Mouse (Mus musculus) kidney, embryonic 16.5 days (tissue): ENCODE measurements around the gene Ppp2r3a. TPM values are rescaled to one million over a fixed set of nuclear protein-coding genes. Genes with fewer than 3 reads are reported as not detected.
A peak's percentile ranks its signal among the peaks of the same experiment; 100 is the strongest.

ENCODE experiments used
- ATAC-seq: fragments of 200-750 bp; cut with Nextera tagmentation; 2 replicates; pipeline ENCODE4 v1.8.0; 2017; ENCODE audit warnings: moderate TSS enrichment; ENCODE audit not compliant: low FRiP score, low TSS enrichment
- H3K27ac ChIP-seq: fragments of 300-500 bp; sonication (generic); 2 replicates; pipeline ENCODE4 v1.5.1; 2014; ENCODE audit warnings: low read length
- H3K27me3 ChIP-seq: fragments of 300-500 bp; sonication (generic); 2 replicates; pipeline ENCODE4 v1.6.1; 2014; ENCODE audit warnings: low read length, control low read depth, mixed read lengths; ENCODE audit not compliant: insufficient read depth
- H3K36me3 ChIP-seq: fragments of 300-500 bp; sonication (generic); 2 replicates; pipeline ENCODE4 v1.6.1; 2014; ENCODE audit warnings: low read length, control low read depth, mixed read lengths; ENCODE audit not compliant: insufficient read depth
- H3K4me1 ChIP-seq: fragments of 300-500 bp; sonication (generic); 2 replicates; pipeline ENCODE4 v1.6.1; 2014; ENCODE audit warnings: low read length, control low read depth, mixed read lengths; ENCODE audit not compliant: insufficient read depth
- H3K4me2 ChIP-seq: fragments of 300-500 bp; sonication (generic); replicated peaks from 2 replicates; pipeline ENCODE4 v1.6.1; 2014; ENCODE audit warnings: low read depth, low read length
- H3K4me3 ChIP-seq: fragments of 300-500 bp; sonication (generic); 2 replicates; pipeline ENCODE4 v1.5.1; 2014; ENCODE audit warnings: mild to moderate bottlenecking, low read length
- H3K9ac ChIP-seq: fragments of 300-500 bp; sonication (generic); replicated peaks from 2 replicates; pipeline ENCODE4 v1.6.1; 2014; ENCODE audit warnings: low read length
- H3K9me3 ChIP-seq: fragments of 300-500 bp; sonication (generic); 2 replicates; pipeline ENCODE4 v1.6.1; 2016; ENCODE audit warnings: low read length, control low read depth
- WGBS: fragments of 180-500 bp; shearing (Covaris S2); extraction: QIAGEN DNeasy Blood & Tissue Kit; methylation state at CpG from one replicate; pipeline ENCODE4 v1.1.7; 2014; 5-methylcytosine and 5-hydroxymethylcytosine counted together
- polyA plus RNA-seq: library from polyadenylated mRNA; unstranded; fragments of >200 nt; fragmentation: Nextera tagmentation; extraction: Ambion mirVana; gene quantifications from 2 replicates; pipeline ENCODE4 v1.2.1, GENCODE M21; 2015

Ppp2r3a gene
- 15.7 and 18.8 TPM in 2 replicates for polyA plus RNA-seq

- Histone ChIP-seq H3K4me1 (peaks cover 14% of the 10 kb centered on the region), H3K27ac (peak within 1 kb of the TSS; percentile 97), H3K9me3 (no peaks in the 10 kb centered on the region), H3K4me3 (peak within 1 kb of the TSS; percentile 80), H3K27me3 (no peaks in the 10 kb centered on the region), H3K9ac (peak within 1 kb of the TSS; percentile 90), H3K4me2 (peak within 1 kb of the TSS; percentile 53), H3K36me3 (no peaks in the 10 kb centered on the region)
- 2% methylated on average over 35 of the region's 50 CpGs for WGBS
- peak; percentile 95 for ATAC-seq
Observed at GRCm38 (mm10) chr9:101251644-101252337, at the start of gene Ppp2r3a. Gene Ppp2r3a (minus strand): TSS chr9:101251795.

- Histone ChIP-seq H3K9me3 (no peaks in the 10 kb centered on the region), H3K4me1 (no peaks in the 10 kb centered on the region), H3K27me3 (no peaks in the 10 kb centered on the region), H3K4me2 (no peak overlapping the region), H3K9ac (no peak overlapping the region), H3K36me3 (no peaks in the 10 kb centered on the region), H3K27ac (no peak overlapping the region), H3K4me3 (no peak overlapping the region)
- 70% methylated on average over 4 of the region's 4 CpGs for WGBS
- 0 out of 2 replicates have a peak, but pooled peaks have one; percentile 19 for ATAC-seq
Observed at GRCm38 (mm10) chr9:101300441-101300935, 48.9 kb upstream of the Ppp2r3a start.

- Histone ChIP-seq H3K4me3 (no peak overlapping the region), H3K9ac (no peak overlapping the region), H3K4me2 (no peak overlapping the region), H3K27me3 (no peaks in the 10 kb centered on the region), H3K27ac (no peak overlapping the region), H3K36me3 (no peaks in the 10 kb centered on the region), H3K9me3 (no peaks in the 10 kb centered on the region), H3K4me1 (no peaks in the 10 kb centered on the region)
- WGBS = 75% methylated on average over 19 of the region's 19 CpGs
- no peak for ATAC-seq
Observed at GRCm38 (mm10) chr9:101291676-101292660, 40.4 kb upstream of the Ppp2r3a start.

- WGBS = 84% methylated on average over 1 of the region's 1 CpGs
- ATAC-seq = no peak
- no peak overlapping the region for H3K9ac ChIP-seq
Observed at GRCm38 (mm10) chr9:101290876-101291275, 39.3 kb upstream of the Ppp2r3a start.

GRCm38 (mm10) chr9:101289750-101290149, 38.2 kb upstream of the Ppp2r3a start:
- Histone ChIP-seq H3K27ac (peak overlapping the region; percentile 84), H3K4me1 (no peaks in the 10 kb centered on the region), H3K4me2 (0 out of 2 replicates have a peak overlapping the region, but pooled peaks have one; percentile 18), H3K9me3 (no peaks in the 10 kb centered on the region), H3K9ac (no peak overlapping the region), H3K36me3 (no peaks in the 10 kb centered on the region), H3K27me3 (no peaks in the 10 kb centered on the region), H3K4me3 (peak overlapping the region; percentile 11)
- no peak for ATAC-seq
- 74% methylated on average over 11 of the region's 11 CpGs for WGBS

More at GRCm38 (mm10) chr9:101290876-101291275, 39.3 kb upstream of the Ppp2r3a start:
- no peak overlapping the region for H3K4me2 ChIP-seq
- no peaks in the 10 kb centered on the region for H3K9me3 ChIP-seq
- H3K36me3 ChIP-seq = no peaks in the 10 kb centered on the region
- H3K4me3 ChIP-seq = no peak overlapping the region
- no peaks in the 10 kb centered on the region for H3K4me1 ChIP-seq
- no peaks in the 10 kb centered on the region for H3K27me3 ChIP-seq
- no peak overlapping the region for H3K27ac ChIP-seq

- Histone ChIP-seq H3K4me1 (no peaks in the 10 kb centered on the region), H3K27ac (peak overlapping the region; percentile 84), H3K9me3 (no peaks in the 10 kb centered on the region), H3K4me2 (peak overlapping the region; percentile 18; the same call in 1 of the 2 replicates), H3K9ac (no peak overlapping the region; the same call in 1 of the 2 replicates), H3K27me3 (no peaks in the 10 kb centered on the region), H3K36me3 (no peaks in the 10 kb centered on the region), H3K4me3 (peak overlapping the region; percentile 11)
- WGBS = 79% methylated on average over 14 of the region's 14 CpGs
- peak; percentile 73 for ATAC-seq
Observed at GRCm38 (mm10) chr9:101288901-101289647, 37.5 kb upstream of the Ppp2r3a start.

- WGBS = 81% methylated on average over 4 of the region's 4 CpGs
Observed at GRCm38 (mm10) chr9:101286766-101287165, 35.2 kb upstream of the Ppp2r3a start.

GRCm38 (mm10) chr9:101284049-101284448, 32.5 kb upstream of the Ppp2r3a start:
- Histone ChIP-seq H3K36me3 (no peaks in the 10 kb centered on the region), H3K4me2 (no peak overlapping the region), H3K4me3 (no peak overlapping the region), H3K9me3 (no peaks in the 10 kb centered on the region), H3K4me1 (peaks cover 6% of the 10 kb centered on the region), H3K9ac (no peak overlapping the region), H3K27me3 (no peaks in the 10 kb centered on the region), H3K27ac (no peak overlapping the region)
- WGBS = 50% methylated on average over 4 of the region's 4 CpGs
- no peak for ATAC-seq

More at GRCm38 (mm10) chr9:101286766-101287165, 35.2 kb upstream of the Ppp2r3a start:
- Histone ChIP-seq H3K4me1 (no peaks in the 10 kb centered on the region), H3K36me3 (no peaks in the 10 kb centered on the region), H3K27me3 (no peaks in the 10 kb centered on the region), H3K4me2 (no peak overlapping the region), H3K4me3 (no peak overlapping the region), H3K27ac (no peak overlapping the region), H3K9ac (no peak overlapping the region), H3K9me3 (no peaks in the 10 kb centered on the region)
- ATAC-seq = no peak

GRCm38 (mm10) chr9:101282651-101283050, 31.1 kb upstream of the Ppp2r3a start:
- ATAC-seq = no peak
- H3K4me2 ChIP-seq = no peak overlapping the region
- H3K36me3 ChIP-seq = no peaks in the 10 kb centered on the region
- no peak overlapping the region for H3K9ac ChIP-seq
- no peak overlapping the region for H3K4me3 ChIP-seq
- H3K27me3 ChIP-seq = no peaks in the 10 kb centered on the region
- H3K27ac ChIP-seq = no peak overlapping the region
- no peaks in the 10 kb centered on the region for H3K9me3 ChIP-seq
- H3K4me1 ChIP-seq = peaks cover 6% of the 10 kb centered on the region
- WGBS = 70% methylated on average over 6 of the region's 6 CpGs
